Mouse (Mus musculus): ENCODE results near the gene 2410131K14Rik.

The 2410131K14Rik gene

DNA sequence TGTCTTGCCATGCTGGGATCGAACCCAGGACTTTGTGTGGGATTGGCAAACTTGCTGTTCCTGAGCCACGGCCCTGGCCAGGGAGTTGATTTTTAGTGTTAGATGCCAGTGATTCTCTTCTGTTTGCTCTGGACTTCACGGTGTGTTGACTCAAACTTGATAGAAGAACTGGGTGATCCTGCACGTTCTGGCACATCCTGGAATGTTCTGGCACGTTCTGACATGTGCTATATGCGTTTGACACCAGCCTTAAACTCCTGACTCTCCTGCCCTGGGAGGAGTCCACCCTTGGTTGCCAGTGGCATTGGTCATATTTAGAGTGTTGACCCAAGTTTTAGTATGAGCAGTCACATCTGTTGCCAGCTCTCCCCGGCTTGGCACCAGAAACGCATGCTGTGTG, 17.4 kb downstream of the 2410131K14Rik start:
- DNase-seq = no peak

DNA sequence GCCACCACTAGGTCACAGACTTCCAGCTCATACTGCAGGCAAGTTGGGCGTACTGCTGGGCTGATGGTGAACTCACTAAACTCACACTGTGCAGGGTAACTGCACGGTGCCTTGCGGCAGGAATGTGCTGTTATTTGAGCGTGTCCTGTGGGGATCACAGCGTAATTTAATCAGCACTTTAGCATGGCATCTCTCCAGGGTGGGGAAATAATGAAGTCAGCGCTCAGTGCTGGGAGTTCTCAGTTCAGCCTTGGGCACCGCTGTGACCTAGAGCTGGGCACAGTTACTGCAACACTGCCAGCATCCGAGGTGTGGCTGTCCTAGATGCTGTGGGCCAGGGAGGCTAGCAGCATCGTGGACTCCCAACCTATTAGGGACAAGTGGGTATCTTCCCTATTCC, 19.3 kb downstream of the 2410131K14Rik start:
- DNase-seq = no peak

DNA sequence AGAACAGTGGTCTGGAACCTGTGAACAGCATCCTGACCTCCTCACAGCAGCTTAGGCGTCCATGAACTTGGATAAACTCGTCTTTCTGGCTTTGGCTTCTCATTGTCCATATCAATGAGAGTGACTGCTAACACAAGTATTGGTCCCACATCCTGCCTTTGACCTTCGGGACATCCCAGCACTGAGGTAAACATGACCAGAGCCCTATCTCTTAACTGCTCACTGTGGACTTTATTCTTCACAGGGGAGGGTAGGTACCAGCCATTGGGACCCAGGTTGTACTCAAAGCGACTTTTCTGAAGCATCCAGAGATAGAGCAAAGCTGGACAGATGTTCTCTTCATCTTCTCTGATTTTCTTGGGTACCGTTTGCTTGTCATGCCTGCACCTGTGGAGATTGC, 20.3 kb downstream of the 2410131K14Rik start:
- no peak for DNase-seq

DNA sequence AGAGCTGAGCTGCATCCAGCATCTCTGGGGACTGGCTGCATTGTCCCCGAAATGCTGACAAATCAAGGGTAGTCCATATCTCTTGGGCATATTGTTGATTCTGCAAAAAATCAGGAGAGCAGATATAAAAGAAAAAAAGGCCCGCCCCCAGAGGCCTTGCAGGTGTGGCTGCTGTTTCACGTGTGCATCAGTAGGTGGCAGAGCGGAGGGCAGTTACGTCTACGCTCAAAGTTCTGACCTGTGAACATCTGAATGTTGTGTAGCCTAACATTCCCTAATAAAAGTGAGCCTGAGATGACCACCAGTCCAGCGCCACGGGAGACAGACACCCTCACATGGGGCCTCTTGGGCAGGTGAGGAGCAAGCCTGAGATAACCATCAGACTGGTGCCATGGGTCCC, 21.3 kb downstream of the 2410131K14Rik start:
- DNase-seq = no peak

DNA sequence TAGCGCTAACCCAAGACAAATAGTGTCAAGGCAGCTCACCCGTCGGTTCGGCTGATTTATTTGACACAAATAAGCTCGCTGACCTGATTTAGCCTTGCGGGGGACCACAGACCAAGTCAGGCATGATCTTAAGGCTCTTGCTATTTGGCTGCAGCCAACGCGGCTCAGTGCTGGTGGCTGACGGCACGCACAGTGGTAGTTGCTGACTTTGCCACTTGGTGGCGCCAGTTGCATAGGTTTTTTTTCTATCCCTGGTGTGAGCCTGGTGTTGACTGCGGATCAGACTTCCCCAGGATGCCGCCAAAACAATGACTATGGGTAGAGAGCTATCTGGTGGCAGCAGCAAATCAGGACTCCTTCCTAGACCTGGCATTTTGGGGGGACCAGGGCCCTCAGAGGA, 24.0 kb downstream of the 2410131K14Rik start:
- peak; percentile 80 for DNase-seq

DNA sequence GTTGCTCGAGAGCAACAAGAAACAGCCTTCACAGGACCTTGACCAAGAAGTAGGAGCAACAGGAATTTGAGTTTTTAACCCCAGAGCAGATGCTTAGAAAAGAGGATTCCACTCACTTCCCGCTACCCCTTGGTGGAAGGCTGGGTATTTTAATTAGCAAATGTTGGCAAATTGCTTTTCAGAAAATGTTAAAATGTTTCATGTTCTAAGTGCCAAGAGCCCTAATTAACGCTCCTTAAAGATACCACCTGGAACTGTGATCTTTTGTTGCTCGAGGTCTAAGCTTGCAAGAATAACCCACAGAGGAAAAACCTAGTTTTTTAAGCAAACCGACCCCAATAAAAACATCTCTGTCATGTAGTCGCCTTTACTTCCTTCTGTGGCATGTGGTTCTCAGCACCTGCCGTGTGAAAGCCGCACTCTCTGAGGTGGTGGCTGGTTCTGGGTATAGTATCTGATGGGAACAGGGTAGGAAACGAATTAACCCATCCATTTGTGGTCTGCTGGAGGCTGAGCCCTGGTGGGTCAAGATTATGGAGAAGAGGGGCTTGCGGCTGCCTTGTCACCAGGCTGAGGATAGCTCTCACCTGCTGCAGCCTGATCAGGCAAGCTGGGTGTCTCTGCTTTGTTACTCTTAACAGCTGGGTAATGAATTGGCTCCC, 26.6 kb downstream of the 2410131K14Rik start:
- no peak for DNase-seq

DNA sequence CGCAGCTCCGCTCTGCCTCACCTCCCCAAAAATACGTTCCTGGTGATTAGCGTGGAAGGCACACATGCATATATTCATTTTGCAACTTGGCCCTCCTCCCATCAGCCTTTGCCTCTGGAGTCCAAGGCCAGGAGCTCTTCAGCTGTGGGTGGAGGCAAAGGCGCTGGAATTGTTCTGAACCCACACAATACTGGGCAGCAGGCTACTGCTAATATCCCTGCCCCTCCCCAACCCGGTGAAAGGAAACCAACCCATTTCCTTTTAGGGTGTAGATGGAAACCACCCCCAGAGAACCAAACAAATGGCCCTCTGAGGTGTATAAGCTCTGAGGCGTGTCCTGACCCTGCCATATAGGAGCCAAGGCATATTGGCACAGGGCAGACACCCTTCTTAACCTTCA, 28.4 kb downstream of the 2410131K14Rik start:
- DNase-seq = no peak

DNA sequence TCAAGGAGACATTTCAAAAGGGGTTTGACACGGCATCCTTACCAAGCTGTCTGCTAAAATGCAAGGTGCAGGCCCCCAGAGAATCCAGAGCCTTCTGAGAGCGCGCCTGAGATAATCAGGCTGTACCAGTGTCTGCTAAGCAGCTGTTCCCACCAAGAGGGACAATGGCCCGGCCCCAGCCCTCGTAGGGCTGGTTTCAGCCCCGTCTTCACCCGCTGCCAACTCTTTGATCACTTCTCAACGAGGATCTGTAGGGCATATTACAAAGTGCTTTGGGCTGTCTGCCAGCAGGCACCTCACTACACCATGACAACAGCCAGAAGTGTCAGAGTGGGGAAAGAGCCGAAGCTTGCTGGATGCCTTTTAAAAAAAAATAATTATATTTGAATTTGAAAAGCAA, 29.5 kb downstream of the 2410131K14Rik start:
- no peak for DNase-seq

DNA sequence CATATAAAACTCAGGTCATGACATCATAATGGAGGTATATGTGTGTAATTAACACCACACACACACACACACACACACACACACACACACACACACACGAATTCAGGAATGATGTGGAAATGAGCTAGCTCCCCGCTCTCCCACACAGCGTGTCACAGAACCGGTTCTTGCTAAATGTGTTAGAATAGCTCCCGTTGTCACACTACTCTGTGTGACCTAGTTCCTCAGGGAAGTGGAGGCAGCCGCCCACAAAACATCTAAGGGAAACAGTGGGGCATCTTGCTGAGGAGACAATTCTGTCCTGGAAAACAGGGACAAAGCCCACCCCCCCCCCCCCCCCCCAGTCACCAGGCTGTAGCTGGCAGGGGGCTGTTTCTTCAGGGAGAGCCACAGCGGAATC, 31.3 kb downstream of the 2410131K14Rik start:
- no peak for DNase-seq

DNA sequence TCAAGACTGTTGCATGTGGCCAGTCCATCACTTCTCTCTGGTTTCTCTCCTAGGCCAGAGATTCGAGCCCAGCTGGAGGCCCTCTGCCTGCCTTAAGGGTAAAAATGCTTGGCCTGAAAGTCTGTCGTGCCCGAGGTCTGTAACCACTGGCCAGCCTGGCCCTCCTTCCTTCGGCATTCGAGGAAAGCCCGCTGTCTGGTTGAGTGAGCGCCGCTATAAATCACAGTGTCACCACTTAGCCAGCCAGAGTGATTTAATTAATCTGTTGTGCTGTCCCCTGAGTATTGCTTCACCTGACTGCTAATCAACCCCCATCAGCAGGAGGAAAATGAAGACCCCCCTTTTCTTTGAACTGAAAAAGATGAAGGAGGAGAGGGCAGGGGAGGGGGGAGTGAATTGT, 31.7 kb downstream of the 2410131K14Rik start:
- DNase-seq = no peak

DNA sequence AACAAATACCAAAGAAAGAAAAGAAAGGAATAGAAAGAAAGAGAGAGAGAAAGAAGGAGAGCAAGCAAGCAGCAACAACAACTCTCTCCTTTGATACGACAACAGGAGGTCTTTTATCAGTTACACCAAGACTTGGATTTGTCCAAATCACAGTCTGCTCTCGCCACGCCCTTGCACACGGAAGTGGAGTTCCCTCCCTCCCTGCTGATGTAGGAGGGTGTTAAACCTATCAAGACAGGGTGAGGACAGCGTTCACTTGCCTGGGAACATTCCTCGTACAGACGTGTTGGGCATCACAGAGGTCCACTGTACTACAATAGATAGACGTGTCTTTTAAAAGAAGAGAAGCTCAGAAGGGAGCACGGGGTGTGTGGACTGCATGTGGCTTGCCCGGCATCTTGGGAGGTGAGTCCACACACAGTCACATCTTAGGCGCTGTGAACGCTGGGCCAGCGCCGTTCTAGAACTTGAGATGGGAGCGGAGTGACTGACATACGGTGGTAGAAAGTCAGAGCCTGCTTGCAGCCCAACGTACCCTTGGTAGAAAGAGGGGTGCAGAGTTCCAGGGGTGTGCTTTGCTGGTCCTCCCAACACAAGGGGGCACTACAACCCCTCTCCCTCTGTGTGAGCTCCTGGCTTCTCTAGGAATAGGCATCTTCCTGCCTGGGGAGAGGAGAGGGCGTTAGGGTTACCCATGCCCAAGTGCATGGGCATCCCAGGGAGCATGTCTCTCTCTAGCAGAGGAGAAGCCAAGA, 32.9 kb downstream of the 2410131K14Rik start:
- DNase-seq = no peak

DNA sequence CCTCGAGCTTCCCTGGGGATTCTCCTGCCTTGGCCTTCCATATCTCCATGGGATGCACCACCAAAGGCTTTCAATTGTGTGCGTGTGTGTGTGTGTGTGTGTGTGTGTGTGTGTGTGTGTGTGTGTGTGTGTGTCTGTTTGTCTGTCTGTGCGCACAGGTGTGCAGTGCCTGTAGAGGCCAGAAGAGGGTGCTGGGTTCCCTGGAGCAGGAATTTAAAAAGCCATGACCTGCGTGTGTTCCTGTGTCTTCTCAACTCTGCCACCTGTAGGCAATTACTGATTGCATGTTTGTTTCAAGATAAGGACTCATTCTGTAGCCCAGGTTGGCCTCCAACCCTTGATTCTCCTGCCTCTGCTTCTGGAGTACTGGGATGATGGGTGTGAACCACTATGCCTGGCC, 46.4 kb downstream of the 2410131K14Rik start:
- DNase-seq = no peak

DNA sequence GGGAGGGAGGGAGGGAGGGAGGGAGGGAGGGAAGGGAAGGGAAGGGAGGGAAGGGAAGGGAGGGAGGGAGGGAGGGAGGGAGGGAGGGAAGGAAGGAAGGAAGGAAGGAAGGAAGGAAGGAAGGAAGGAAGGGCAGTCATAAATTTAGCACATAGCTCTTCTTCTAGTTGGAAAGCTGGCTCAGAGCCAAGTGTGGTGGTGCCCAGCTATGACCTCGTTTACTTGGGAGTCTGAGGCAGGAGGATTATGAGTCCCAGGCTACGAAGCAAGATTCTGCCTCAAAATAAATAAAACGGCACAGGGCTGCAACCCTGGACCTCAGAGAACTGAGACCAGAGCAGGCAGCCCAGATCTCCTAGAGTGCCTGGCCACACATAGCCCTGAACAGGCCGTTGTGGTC, 47.4 kb downstream of the 2410131K14Rik start:
- no peak for DNase-seq

DNA sequence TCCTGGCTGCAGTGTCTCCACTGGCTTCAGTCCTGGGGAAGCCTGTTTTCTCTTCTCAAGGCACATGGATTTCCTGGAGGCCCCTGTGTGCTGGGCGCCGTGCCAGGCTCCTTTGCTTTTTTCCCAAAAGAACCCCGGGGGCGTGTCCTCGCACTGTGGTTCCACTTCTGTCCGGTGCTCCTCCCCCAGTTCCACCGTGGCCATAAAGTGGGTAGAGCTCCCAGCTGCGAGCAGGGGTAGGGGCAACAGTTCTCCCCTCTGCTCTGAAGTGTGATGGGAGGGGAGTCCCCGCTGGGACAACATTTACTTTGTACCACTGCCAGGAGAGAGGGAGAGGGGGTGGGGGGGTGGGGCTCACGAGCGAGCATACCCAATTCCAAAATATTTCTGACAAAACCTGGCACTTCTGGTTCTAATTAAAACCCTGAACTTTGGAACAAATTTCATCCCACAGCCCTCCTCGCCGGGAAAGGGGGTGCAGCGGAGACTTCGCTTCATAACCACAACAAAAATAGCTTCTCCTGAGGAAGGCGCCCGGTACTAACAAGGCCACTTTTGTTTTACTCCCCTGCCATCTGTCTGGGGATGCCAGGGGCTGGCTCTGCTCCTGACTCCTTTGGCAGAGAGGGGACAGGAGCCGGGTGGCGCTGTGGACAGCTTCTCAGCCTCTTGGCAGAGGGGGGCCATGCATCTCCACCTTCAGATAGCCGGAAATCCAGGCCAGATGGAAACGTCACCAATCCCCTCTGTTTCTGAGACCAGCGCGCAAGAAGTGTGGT, 49.2 kb downstream of the 2410131K14Rik start:
- DNase-seq = peak; percentile 81

DNA sequence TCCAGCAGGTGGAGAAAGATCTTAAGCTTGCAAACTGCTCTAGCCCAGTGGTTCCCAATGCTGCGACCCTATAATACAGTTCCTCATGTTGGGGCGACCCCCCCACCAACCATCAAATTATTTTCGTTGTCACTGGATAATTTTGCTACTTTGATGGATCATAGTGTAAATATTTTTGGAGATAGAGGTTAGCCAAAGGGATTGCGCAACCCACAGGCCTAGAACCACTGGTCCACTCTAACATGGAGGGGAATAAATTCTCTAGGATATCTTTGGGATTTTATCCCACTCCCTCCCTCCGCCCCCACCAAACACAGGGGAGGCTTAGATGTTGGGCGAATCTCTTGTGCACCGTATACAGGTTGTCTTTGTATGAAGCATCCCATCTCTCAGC, 49.8 kb downstream of the 2410131K14Rik start:
- DNase-seq = no peak

DNA sequence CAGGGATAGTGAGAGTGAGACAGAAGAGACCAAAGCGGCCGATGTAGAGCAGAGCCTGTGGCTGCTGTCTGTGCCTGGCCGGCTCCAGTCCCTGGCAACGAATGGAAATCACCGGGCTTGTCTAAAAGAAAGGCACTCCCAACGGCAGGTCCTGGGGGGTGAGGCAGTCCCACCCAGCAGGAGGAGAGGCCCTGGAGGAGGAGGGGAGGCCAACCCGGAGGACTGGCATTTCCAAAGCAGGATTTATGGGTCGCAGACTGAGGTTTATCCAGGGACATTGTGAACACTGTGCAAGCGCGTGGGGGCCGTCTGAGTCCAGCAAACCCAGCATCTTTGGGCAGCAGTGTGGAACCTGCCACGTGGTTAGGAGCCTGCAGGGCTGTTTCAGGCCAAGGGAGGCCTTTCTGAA, 52.3 kb downstream of the 2410131K14Rik start:
- DNase-seq = no peak

DNA sequence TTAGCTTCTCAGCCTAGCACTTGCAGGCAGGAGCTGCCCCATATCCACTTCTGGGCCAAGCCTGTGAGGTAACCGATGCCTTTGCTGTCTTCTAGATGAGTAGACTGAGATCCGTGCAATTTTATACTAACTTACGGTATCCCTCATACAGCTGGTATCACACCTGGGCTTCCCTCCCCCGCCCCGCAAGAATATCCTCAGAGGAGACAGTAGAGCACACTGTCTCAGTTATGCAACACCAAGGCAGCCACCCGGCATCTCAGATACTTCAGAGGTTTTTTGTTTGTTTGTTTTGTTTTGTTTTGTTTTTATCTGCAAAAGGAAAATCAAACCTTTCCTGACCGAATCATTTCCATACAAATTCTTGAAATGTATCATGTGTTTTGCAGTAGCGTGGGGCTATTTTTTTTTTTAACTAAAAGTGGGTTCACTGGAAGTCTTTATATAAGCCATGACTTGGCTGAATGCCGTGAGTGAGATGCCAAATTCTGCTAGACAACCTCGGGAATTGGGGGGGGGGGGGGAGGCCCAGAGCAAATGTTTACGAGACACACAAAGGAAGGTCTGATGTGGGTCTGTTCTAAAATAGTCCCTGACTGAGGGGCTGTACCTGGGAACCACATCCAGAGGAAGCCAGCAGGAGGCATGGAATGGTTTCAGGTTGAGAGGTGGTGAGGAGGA, 54.8 kb downstream of the 2410131K14Rik start:
- no peak for DNase-seq

DNA sequence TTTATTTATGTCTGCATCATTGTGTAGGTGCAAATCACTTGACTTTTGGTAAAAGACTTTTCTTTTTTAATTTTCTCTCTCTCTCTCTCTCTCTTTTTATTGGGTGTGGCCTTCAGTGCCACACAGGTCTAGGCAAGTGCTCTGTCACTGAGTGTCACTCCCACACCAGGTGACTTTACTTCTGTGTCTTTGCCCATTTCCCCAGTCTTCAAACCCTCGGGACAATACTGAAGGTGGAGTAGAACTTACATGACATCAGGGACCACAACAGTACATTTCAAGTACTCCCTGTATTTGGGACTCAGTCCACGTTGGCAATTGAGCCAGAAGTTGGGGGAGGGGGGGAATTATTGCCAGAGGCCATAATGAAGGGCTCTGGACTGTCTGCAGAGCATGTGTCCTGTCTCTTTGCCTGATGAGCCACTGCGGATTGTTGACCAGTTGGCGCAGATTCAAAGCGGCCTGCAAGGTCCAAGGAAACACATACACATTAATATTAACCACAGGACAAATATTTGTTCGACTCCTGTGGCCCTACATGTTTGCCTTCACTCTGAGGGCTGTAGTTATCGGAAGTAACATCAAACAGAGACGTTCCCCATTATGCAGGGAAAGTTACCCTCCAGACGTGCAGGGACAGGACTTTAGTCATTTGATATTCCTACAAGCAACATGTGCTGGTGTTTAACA, 57.6 kb downstream of the 2410131K14Rik start:
- DNase-seq = peak; percentile 63

DNA sequence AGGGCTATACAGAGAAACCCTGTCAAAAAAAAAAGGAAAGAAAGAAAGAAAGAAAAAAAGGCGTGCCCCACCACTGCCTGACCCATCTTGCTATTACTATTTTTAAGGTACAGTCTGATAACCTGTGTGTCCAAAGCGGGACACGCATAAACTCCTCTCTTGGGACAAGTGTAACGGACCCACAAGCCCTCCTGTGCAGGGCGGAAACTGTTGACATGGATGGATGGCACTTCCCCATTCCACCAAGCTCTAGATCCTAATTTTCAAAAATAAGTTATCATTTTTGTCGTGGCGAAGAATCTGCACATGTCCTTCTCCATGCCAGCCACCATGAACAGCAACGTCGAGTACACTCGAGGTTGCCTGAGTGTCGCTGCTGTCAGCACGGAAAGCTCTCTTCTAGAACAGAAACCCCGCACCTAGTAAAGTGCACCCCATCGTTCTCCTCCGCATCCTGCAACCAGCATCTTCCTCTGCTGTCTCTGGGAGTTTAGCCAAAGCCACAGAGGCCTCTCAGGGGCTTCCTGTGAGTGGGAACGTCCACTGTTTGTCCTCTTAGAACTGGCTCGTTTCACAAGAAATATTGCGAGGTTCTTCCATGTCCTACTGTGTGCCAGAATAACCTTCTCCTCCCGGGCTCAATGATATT, 60.1 kb downstream of the 2410131K14Rik start:
- no peak for DNase-seq

DNA sequence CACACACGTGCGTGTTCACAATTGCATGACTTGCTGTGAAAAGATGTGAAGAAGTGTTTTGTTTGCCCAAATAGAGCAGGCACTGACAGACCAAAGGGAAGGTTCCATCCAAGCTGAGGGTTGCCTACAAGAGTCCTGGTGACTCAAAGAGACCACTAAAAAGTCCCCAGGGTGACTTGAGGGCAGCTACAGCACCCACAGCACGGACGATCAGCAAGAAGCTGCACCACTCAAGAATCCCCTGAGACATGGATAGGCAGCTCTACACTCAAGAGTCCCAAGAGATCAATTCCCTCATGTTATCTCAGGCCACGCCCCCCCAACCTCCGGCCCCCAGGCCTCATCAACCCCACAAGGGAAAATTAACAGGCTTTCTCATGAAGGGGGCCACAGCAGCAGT, 65.4 kb downstream of the 2410131K14Rik start:
- DNase-seq = no peak

DNA sequence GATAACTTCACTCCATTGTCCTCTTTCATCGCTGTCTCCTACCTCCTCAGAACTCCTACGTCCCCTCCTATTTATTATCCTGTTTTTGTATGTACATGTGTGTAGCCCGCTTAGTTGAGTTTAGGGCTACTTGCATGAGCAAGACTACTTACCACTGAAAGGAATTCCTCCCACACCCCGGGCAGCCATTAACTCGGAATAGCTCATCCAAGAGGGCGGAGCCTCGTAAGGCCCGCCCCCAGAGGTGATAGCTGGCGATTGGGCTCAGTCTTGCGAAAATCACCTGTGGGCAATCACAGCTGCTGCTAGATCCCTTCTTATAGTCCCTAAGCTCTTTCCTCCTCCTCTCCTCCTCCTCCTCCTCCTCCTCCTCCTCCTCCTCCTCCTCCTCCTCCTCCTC, 66.2 kb downstream of the 2410131K14Rik start:
- DNase-seq = no peak

DNA sequence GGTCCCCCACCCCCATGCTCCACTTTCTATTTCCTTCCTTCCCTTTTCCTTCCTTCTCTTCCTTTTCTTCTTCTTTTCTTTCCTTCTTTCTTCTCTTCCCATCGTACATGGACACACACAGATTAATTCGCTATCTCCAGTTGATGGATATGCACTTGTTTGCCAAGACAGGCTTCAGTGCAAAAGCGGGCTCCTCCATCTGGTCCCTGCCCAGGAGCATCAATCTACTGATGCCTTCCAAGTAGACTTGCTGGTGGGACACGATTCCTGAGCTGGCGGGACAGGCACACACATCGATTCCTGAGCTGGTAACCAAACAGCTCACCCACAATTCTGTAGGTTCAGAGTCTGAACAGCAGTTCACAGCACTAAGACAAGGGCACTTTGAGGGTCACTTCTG, 68.7 kb downstream of the 2410131K14Rik start:
- DNase-seq = no peak
